Mouse (Mus musculus) MEL (cell line): ENCODE data around the gene Arhgap35. TPM values are rescaled to one million over a fixed set of nuclear protein-coding genes. Genes with fewer than 3 reads are reported as not detected.

Source experiments
- DNase-seq: peaks from one replicate; pipeline ENCODE4 v3.0.0; 2011; ENCODE audit warnings: low read depth, low spot score
- H3K27ac ChIP-seq: 2 replicates; pipeline ENCODE4 v1.5.1; 2012; ENCODE audit warnings: low read depth, mild to moderate bottlenecking, control low read depth, low read length, moderate library complexity; ENCODE audit not compliant: control insufficient read depth
- H3K27me3 ChIP-seq, 2 experiments: fragments of 150-350 bp in 1 of 2; sonication (generic) in 1 of 2; 2 replicates each; pipeline ENCODE4 v1.6.1; 2012; ENCODE audit warnings: low read length in 2 of 2, mild to moderate bottlenecking in 2 of 2, improper control_type of control experiment in 1 of 2, moderate library complexity in 1 of 2; ENCODE audit not compliant: insufficient read depth in 2 of 2, control insufficient read depth in 1 of 2
- H3K36me3 ChIP-seq, 2 experiments: 2 replicates each; pipeline ENCODE4 v1.6.1; 2012 to 2014; ENCODE audit warnings: low read length in 2 of 2, improper control_type of control experiment in 1 of 2, inconsistent platforms in 1 of 2, mild to moderate bottlenecking in 1 of 2; ENCODE audit not compliant: insufficient read depth in 2 of 2, control insufficient read depth in 1 of 2
- H3K4me1 ChIP-seq, 2 experiments: fragments of 150-350 bp in 1 of 2; sonication (generic) in 1 of 2; 2 replicates each; pipeline ENCODE4 v1.6.1; 2012; ENCODE audit warnings: low read length in 2 of 2, improper control_type of control experiment in 1 of 2, mild to moderate bottlenecking in 1 of 2; ENCODE audit not compliant: insufficient read depth in 2 of 2, control insufficient read depth in 1 of 2
- H3K4me3 ChIP-seq, 2 experiments: fragments of 150-350 bp in 1 of 2; sonication (generic) in 1 of 2; 2 replicates each; pipeline ENCODE4 v1.5.1; 2012; ENCODE audit warnings: low read depth in 2 of 2, low read length in 2 of 2, mild to moderate bottlenecking in 2 of 2, moderate library complexity in 2 of 2, control low read depth in 1 of 2, improper control_type of control experiment in 1 of 2; ENCODE audit not compliant: control insufficient read depth in 1 of 2, insufficient read depth in 1 of 2
- H3K79me2 ChIP-seq: 2 replicates; pipeline ENCODE4 v1.6.1; 2012; ENCODE audit warnings: mild to moderate bottlenecking, low read length, moderate library complexity; ENCODE audit not compliant: control insufficient read depth, poor library complexity, insufficient read depth
- H3K9ac ChIP-seq: 2 replicates; pipeline ENCODE4 v1.6.1; 2012; ENCODE audit warnings: low read depth, mild to moderate bottlenecking, control low read depth, low read length, moderate library complexity; ENCODE audit not compliant: control insufficient read depth, poor library complexity, severe bottlenecking
- H3K9me3 ChIP-seq: fragments of 150-350 bp; sonication (generic); replicated peaks from 2 replicates; pipeline ENCODE4 v1.6.1; 2012; ENCODE audit warnings: mild to moderate bottlenecking, low read length, improper control_type of control experiment, moderate library complexity; ENCODE audit not compliant: insufficient read depth
- CHD1 ChIP-seq: IDR thresholded peaks from 2 replicates; pipeline ENCODE4 v1.6.1; 2012; ENCODE audit warnings: low read depth, mild to moderate bottlenecking, inconsistent platforms, low read length, improper control_type of control experiment
- CHD2 ChIP-seq: IDR thresholded peaks from 2 replicates; pipeline ENCODE4 v1.6.1; 2011; ENCODE audit warnings: low read length, improper control_type of control experiment
- EP300 ChIP-seq, 2 experiments: IDR thresholded peaks; 2 replicates each; pipeline ENCODE4 v1.6.1; 2011; ENCODE audit warnings: improper control_type of control experiment in 2 of 2, low read length in 2 of 2, low read depth in 1 of 2, mild to moderate bottlenecking in 1 of 2
- ETS1 ChIP-seq: IDR thresholded peaks from 2 replicates; pipeline ENCODE4 v1.6.1; 2012; ENCODE audit warnings: low read depth, mild to moderate bottlenecking, inconsistent platforms, low read length, improper control_type of control experiment, moderate library complexity
- GATA1 ChIP-seq: IDR thresholded peaks from 2 replicates; pipeline ENCODE4 v1.6.1; 2011; ENCODE audit warnings: low read depth, low read length, improper control_type of control experiment
- JUND ChIP-seq: IDR thresholded peaks from 2 replicates; pipeline ENCODE4 v1.6.1; 2011; ENCODE audit warnings: low read depth, mild to moderate bottlenecking, improper control_type of control experiment, low read length
- MAFK ChIP-seq: IDR thresholded peaks from 2 replicates; pipeline ENCODE4 v1.6.1; 2011; ENCODE audit warnings: low read depth, mild to moderate bottlenecking, low read length, improper control_type of control experiment, borderline replicate concordance
- MAX ChIP-seq: IDR thresholded peaks from 2 replicates; pipeline ENCODE4 v1.6.1; 2011; ENCODE audit warnings: low read length, improper control_type of control experiment
- MAZ ChIP-seq: IDR thresholded peaks from 2 replicates; pipeline ENCODE4 v1.6.1; 2012; ENCODE audit warnings: low read depth, mild to moderate bottlenecking, inconsistent platforms, low read length, improper control_type of control experiment
- MEF2A ChIP-seq: IDR thresholded peaks from 2 replicates; pipeline ENCODE4 v1.6.1; 2014; ENCODE audit warnings: low read depth, mild to moderate bottlenecking, inconsistent platforms, low read length, improper control_type of control experiment; ENCODE audit not compliant: poor library complexity, insufficient replicate concordance, severe bottlenecking; ENCODE audit errors: extremely low read depth
- MXI1 ChIP-seq: IDR thresholded peaks from 2 replicates; pipeline ENCODE4 v1.6.1; 2011; ENCODE audit warnings: mild to moderate bottlenecking, low read depth, low read length, improper control_type of control experiment
- MYB ChIP-seq: IDR thresholded peaks from 2 replicates; pipeline ENCODE4 v1.6.1; 2011; ENCODE audit warnings: mild to moderate bottlenecking, low read depth, low read length, improper control_type of control experiment
- MYC ChIP-seq: IDR thresholded peaks from 2 replicates; pipeline ENCODE4 v1.6.1; 2011; ENCODE audit warnings: low read depth, mild to moderate bottlenecking, low read length, improper control_type of control experiment, moderate library complexity
- NELFE ChIP-seq: IDR thresholded peaks from 2 replicates; pipeline ENCODE4 v1.6.1; 2011; ENCODE audit warnings: low read depth, low read length, improper control_type of control experiment
- NRF1 ChIP-seq: IDR thresholded peaks from 2 replicates; pipeline ENCODE4 v1.6.1; 2014; ENCODE audit warnings: low read depth, mild to moderate bottlenecking, inconsistent platforms, low read length, improper control_type of control experiment, moderate library complexity; ENCODE audit not compliant: poor library complexity, insufficient read depth, severe bottlenecking
- POLR2A ChIP-seq, 2 experiments: IDR thresholded peaks; 2 replicates each; pipeline ENCODE4 v1.6.1; 2011 to 2012; ENCODE audit warnings: low read length in 2 of 2, mild to moderate bottlenecking in 2 of 2, control low read depth in 1 of 2, improper control_type of control experiment in 1 of 2, low read depth in 1 of 2, moderate library complexity in 1 of 2; ENCODE audit not compliant: control insufficient read depth in 1 of 2, insufficient read depth in 1 of 2, poor library complexity in 1 of 2
- POLR2AphosphoS5 ChIP-seq: IDR thresholded peaks from 2 replicates; pipeline ENCODE4 v1.6.1; 2012; ENCODE audit warnings: low read depth, borderline replicate concordance, mild to moderate bottlenecking, inconsistent platforms, low read length, moderate library complexity, mixed read lengths
- RAD21 ChIP-seq: IDR thresholded peaks from 2 replicates; pipeline ENCODE4 v1.6.1; 2011; ENCODE audit warnings: mild to moderate bottlenecking, low read depth, low read length, improper control_type of control experiment
- RCOR1 ChIP-seq: IDR thresholded peaks from 2 replicates; pipeline ENCODE4 v1.6.1; 2012; ENCODE audit warnings: low read depth, mild to moderate bottlenecking, inconsistent platforms, low read length, improper control_type of control experiment
- SMC3 ChIP-seq: IDR thresholded peaks from 2 replicates; pipeline ENCODE4 v1.6.1; 2011; ENCODE audit warnings: low read depth, low read length, improper control_type of control experiment
- TAL1 ChIP-seq: IDR thresholded peaks from 2 replicates; pipeline ENCODE4 v1.6.1; 2012; ENCODE audit warnings: mild to moderate bottlenecking, inconsistent platforms, low read length, moderate library complexity, mixed read lengths
- TBP ChIP-seq: IDR thresholded peaks from 2 replicates; pipeline ENCODE4 v1.8.0; 2011; ENCODE audit warnings: low read depth, low read length, improper control_type of control experiment
- UBTF ChIP-seq: IDR thresholded peaks from 2 replicates; pipeline ENCODE4 v1.6.1; 2012; ENCODE audit warnings: low read depth, mild to moderate bottlenecking, inconsistent platforms, low read length, improper control_type of control experiment, moderate library complexity, borderline replicate concordance; ENCODE audit not compliant: insufficient read depth
- USF1 ChIP-seq: IDR thresholded peaks from 2 replicates; pipeline ENCODE4 v1.6.1; 2014; ENCODE audit warnings: low read depth, mild to moderate bottlenecking, inconsistent platforms, low read length, improper control_type of control experiment, moderate library complexity
- USF2 ChIP-seq, 2 experiments: IDR thresholded peaks; 2 replicates each; pipeline ENCODE4 v1.6.1; 2011 to 2012; ENCODE audit warnings: improper control_type of control experiment in 2 of 2, low read length in 2 of 2, borderline replicate concordance in 1 of 2, inconsistent platforms in 1 of 2, low read depth in 1 of 2, mild to moderate bottlenecking in 1 of 2; ENCODE audit not compliant: insufficient read depth in 1 of 2
- ZKSCAN1 ChIP-seq: IDR thresholded peaks from 2 replicates; pipeline ENCODE4 v1.6.1; 2012; ENCODE audit warnings: low read depth, mild to moderate bottlenecking, inconsistent platforms, low read length, improper control_type of control experiment, moderate library complexity
- ZMIZ1 ChIP-seq: IDR thresholded peaks from 2 replicates; pipeline ENCODE4 v1.6.1; 2012; ENCODE audit warnings: low read depth, mild to moderate bottlenecking, inconsistent platforms, low read length, improper control_type of control experiment, moderate library complexity
- ZNF384 ChIP-seq: IDR thresholded peaks from 2 replicates; pipeline ENCODE4 v1.6.1; 2012; ENCODE audit warnings: low read depth, mild to moderate bottlenecking, inconsistent platforms, low read length, improper control_type of control experiment
- polyA plus RNA-seq, 2 experiments: library from polyadenylated mRNA; stranded (reverse) in 1 of 2; unstranded in 1 of 2; fragments of >175 nt in 1 of 2; fragments of >200 nt in 1 of 2; gene quantifications; 2 replicates each; pipeline versions ENCODE4 v1.2.1 to v1.2.4; 2012; ENCODE audit warnings: low replicate concordance in 2 of 2, low read depth in 1 of 2; ENCODE audit not compliant: insufficient read length in 2 of 2, insufficient read depth in 1 of 2, missing spikeins in 1 of 2
- total RNA-seq: library from RNA; depleted of rRNA; stranded (reverse); fragments of 300-350 nt; gene quantifications from 2 replicates; pipeline ENCODE4 v1.2.3, GENCODE M21; 2012

Gene Arhgap35
- total and polyA plus RNA-seq, 3 experiments = 7.4 to 13.4 TPM; not detected in 1

DNA sequence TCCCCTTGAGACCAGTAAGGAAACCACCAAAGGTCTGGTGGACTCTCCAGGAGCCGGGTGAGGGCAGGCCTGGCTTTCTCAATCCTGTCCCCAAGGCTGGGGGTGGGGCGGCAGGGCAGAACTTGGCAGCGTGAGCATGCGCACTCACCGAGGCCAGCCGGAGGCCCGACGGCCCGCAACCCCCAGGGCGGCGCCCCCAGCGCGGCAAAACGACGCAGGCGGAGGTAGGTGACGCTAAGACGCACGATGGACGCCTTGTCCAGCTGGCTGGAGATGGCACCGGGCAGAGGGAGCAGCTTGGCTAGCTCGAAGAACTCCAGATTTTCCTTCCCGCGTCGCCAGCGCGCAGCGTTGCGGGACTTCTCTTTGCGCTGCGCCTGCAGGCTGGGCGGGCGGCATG is 140.3 kb downstream of the Arhgap35 start:
- Histone ChIP-seq H3K4me3 (no peak overlapping the region), H3K27ac (no peak overlapping the region), H3K36me3 (no peaks in the 10 kb centered on the region), H3K79me2 (no peaks in the 10 kb centered on the region), H3K9me3 (no peaks in the 10 kb centered on the region), H3K9ac (no peak overlapping the region), H3K27me3 (no peaks in the 10 kb centered on the region), H3K4me1 (no peaks in the 10 kb centered on the region)
- TF ChIP-seq MYB = no peak
- no peak for TF ChIP-seq MEF2A
- no peak for TF ChIP-seq MAFK
- TF ChIP-seq SMC3 = no peak
- TF ChIP-seq USF2 (IDR thresholded peaks at IDR 0.05; ENCODE audit: borderline replicate concordance in 1 of 2, insufficient read depth in 1 of 2, low read depth in 1 of 2, low read length in 2 of 2) = no peak
- no peak for TF ChIP-seq MXI1
- TF ChIP-seq MAX = no peak
- TF ChIP-seq EP300 (IDR thresholded peaks at IDR 0.05; ENCODE audit: low read depth in 1 of 2, low read length in 2 of 2) = no peak
- TF ChIP-seq POLR2A (IDR thresholded peaks at IDR 0.05; ENCODE audit: control insufficient read depth in 1 of 2, insufficient read depth in 1 of 2, low read depth in 1 of 2, low read length in 2 of 2, poor library complexity in 1 of 2) = no peak
- no peak for TF ChIP-seq JUND
- no peak for TF ChIP-seq TBP
- no peak for TF ChIP-seq CHD2
- no peak for TF ChIP-seq NELFE
- TF ChIP-seq UBTF = no peak
- no peak for TF ChIP-seq MAZ
- DNase-seq = no peak

DNA sequence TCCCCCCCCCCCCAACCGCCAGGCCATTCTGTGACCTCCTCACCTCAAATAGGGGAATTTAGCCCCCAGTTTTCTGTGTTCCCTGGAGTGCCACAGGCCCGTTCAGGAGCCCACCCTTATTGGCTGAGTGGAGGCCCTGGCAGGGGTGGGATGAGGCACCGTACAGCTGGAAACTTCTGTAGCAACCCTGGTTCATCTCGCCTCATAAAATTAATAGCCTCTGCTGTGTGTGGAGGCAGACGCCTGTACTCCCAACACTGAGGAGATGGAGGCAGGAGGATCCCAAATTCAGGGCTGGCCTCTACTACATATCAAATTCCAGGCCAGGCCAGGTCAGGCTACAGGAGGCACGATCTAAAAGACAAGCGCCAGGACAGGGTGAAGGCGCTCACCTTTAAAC is 140.9 kb downstream of the Arhgap35 start:
- H3K9me3 ChIP-seq = no peaks in the 10 kb centered on the region
- no peaks in the 10 kb centered on the region for H3K27me3 ChIP-seq
- no peaks in the 10 kb centered on the region for H3K79me2 ChIP-seq
- DNase-seq = no peak
- H3K27ac ChIP-seq = no peak overlapping the region
- H3K9ac ChIP-seq = no peak overlapping the region
- H3K36me3 ChIP-seq = no peaks in the 10 kb centered on the region
- no peaks in the 10 kb centered on the region for H3K4me1 ChIP-seq
- TF ChIP-seq ZNF384 (no peak), MAFK (no peak), POLR2A (IDR thresholded peaks at IDR 0.05; ENCODE audit: control insufficient read depth in 1 of 2, insufficient read depth in 1 of 2, low read depth in 1 of 2, low read length in 2 of 2, poor library complexity in 1 of 2) (no peak), GATA1 (no peak), TBP (no peak), MAZ (no peak), TAL1 (no peak), ZKSCAN1 (no peak), MYC (no peak), USF1 (no peak), SMC3 (no peak), RAD21 (no peak), MAX (no peak), NELFE (no peak), ZMIZ1 (no peak), NRF1 (no peak), ETS1 (no peak), POLR2AphosphoS5 (no peak), RCOR1 (no peak), CHD1 (no peak)
- no peak overlapping the region for H3K4me3 ChIP-seq
